Mouse (Mus musculus) cerebellum, postnatal 36 days (tissue): ENCODE data around the gene Pacsin1.
"Not testable (repeated sequence)": the region's sequence is repeated elsewhere in the genome, so short reads cannot be mapped to it uniquely, and the experiment has no call there.

Experiments
- DNase-seq, 2 experiments: peaks; one replicate each; pipeline ENCODE4 v3.0.0; 2021 to 2022; ENCODE audit warnings: mixed read lengths in 2 of 2

Gene Pacsin1

GRCm38 (mm10) chr17:27655089-27656010 is at the start of gene Pacsin1:
Pacsin1 (plus strand) TSS chr17:27655509.
- DNase-seq, result peak; percentile 86 to 92

GRCm38 (mm10) chr17:27609576-27609975 is 45.7 kb upstream of the Pacsin1 start:
- no peak for DNase-seq

- no peak for DNase-seq
Measured at GRCm38 (mm10) chr17:27610679-27611518, 44.4 kb upstream of the Pacsin1 start.

GRCm38 (mm10) chr17:27611519-27611884 is 43.8 kb upstream of the Pacsin1 start:
- DNase-seq, result no peak

GRCm38 (mm10) chr17:27611994-27612393 is 43.3 kb upstream of the Pacsin1 start:
- no peak for DNase-seq

- DNase-seq, result peak in 1 of 2 experiments; percentile 42
Measured at GRCm38 (mm10) chr17:27613016-27613415, 42.3 kb upstream of the Pacsin1 start.

GRCm38 (mm10) chr17:27615388-27615787 is 39.9 kb upstream of the Pacsin1 start:
- no peak for DNase-seq

GRCm38 (mm10) chr17:27621161-27621560 is 34.1 kb upstream of the Pacsin1 start:
- no peak for DNase-seq

GRCm38 (mm10) chr17:27621705-27622531 is 33.4 kb upstream of the Pacsin1 start:
- DNase-seq, result peak in 1 of 2 experiments; percentile 36

- peak; percentile 61 to 67 for DNase-seq
Measured at GRCm38 (mm10) chr17:27622611-27623359, 32.5 kb upstream of the Pacsin1 start.

- peak; percentile 89 to 92 for DNase-seq
Measured at GRCm38 (mm10) chr17:27623360-27624326, 31.7 kb upstream of the Pacsin1 start, which contains the start of gene Nudt3. Nudt3 (minus strand) TSS chr17:27623495.

GRCm38 (mm10) chr17:27625455-27626251 is 29.7 kb upstream of the Pacsin1 start:
- DNase-seq, result no peak

GRCm38 (mm10) chr17:27626681-27627080 is 28.6 kb upstream of the Pacsin1 start:
- DNase-seq, result no peak

GRCm38 (mm10) chr17:27627451-27627850 is 27.9 kb upstream of the Pacsin1 start:
- no peak for DNase-seq

- no peak for DNase-seq
Measured at GRCm38 (mm10) chr17:27628376-27628775, 26.9 kb upstream of the Pacsin1 start.

GRCm38 (mm10) chr17:27629249-27630020 is 25.9 kb upstream of the Pacsin1 start:
- DNase-seq, result peak; percentile 90 to 91

GRCm38 (mm10) chr17:27634871-27635574 is 20.3 kb upstream of the Pacsin1 start, which contains the start of gene RPS10-NUDT3:
RPS10-NUDT3 (minus strand) TSS chr17:27635222.
- DNase-seq, result peak; percentile 84 to 91

- not testable (repeated sequence) for DNase-seq
Measured at GRCm38 (mm10) chr17:27635575-27635903, 19.8 kb upstream of the Pacsin1 start.
